Mouse (Mus musculus): Measurements from ENCODE around the gene Ift20. TPM values are rescaled to one million over a fixed set of nuclear protein-coding genes. Genes with fewer than 3 reads are reported as not detected.

Ift20 gene
- total and polyA plus RNA-seq, 3 experiments: 37.6 to 40.6 (median 39.4) TPM

GRCm38 (mm10) chr11:78535376-78536079 lies 633 bp upstream of the Ift20 start:
- peaks cover 14% of the 10 kb centered on the region for H3K36me3 ChIP-seq (ENCODE audit: control insufficient read depth, insufficient read depth, low read length)
- intact Hi-C loops (cut with DNase I): loop anchor here (1.0 to 2.0 kb wide), 2 partner anchors 15 to 23 kb away; partner anchors contain the start of genes Poldip2, Tmem199 and Tmem97
- peak in 1 of 2 experiments; percentile 54 for DNase-seq
- peak overlapping the region; percentile 89 for H3K9ac ChIP-seq (ENCODE audit: low read depth, low read length)
- peaks cover 9% of the 10 kb centered on the region for H3K4me1 ChIP-seq (ENCODE audit: control insufficient read depth, insufficient read depth, low read length)
- H3K79me2 ChIP-seq (replicated peaks; ENCODE audit: control insufficient read depth, insufficient read depth, low read length): peaks cover 9% of the 10 kb centered on the region; the same call in 1 of the 2 replicates
- H3K27me3 ChIP-seq (ENCODE audit: control insufficient read depth, insufficient read depth, low read length): no peaks in the 10 kb centered on the region
- peak overlapping the region; percentile 91 for H3K27ac ChIP-seq
- under 1% methylated on average over 23 of the region's 23 CpGs for WGBS
- peak overlapping the region; percentile 75 for H3K4me3 ChIP-seq
- TF ChIP-seq POLR2A (IDR thresholded peaks at IDR 0.05; ENCODE audit: insufficient read depth, low read depth, low read length) (peak; percentile 54; the same call in 1 of the 2 replicates), CTCF (IDR thresholded peaks at IDR 0.05) (no peak)

- Histone ChIP-seq H3K4me1 (ENCODE audit: control insufficient read depth, insufficient read depth, low read length) (peaks cover 9% of the 10 kb centered on the region), H3K36me3 (ENCODE audit: control insufficient read depth, insufficient read depth, low read length) (peaks cover 14% of the 10 kb centered on the region), H3K27me3 (ENCODE audit: control insufficient read depth, insufficient read depth, low read length) (no peaks in the 10 kb centered on the region), H3K27ac (peak overlapping the region; percentile 91), H3K4me3 (peak overlapping the region; percentile 75), H3K79me2 (replicated peaks; ENCODE audit: control insufficient read depth, insufficient read depth, low read length) (peaks cover 9% of the 10 kb centered on the region; the same call in 1 of the 2 replicates), H3K9ac (ENCODE audit: low read depth, low read length) (peak overlapping the region; percentile 90)
- DNase-seq: no peak
- WGBS: 1% methylated on average over 14 of the region's 14 CpGs
- intact Hi-C loops (cut with DNase I): loop anchor here (1.0 to 2.0 kb wide), 2 partner anchors 14 to 24 kb away; partner anchors contain the start of genes Poldip2, Tmem199 and Tmem97
- TF ChIP-seq CTCF (IDR thresholded peaks at IDR 0.05): no peak
- no peak for TF ChIP-seq EP300 (IDR thresholded peaks at IDR 0.05; ENCODE audit: insufficient read depth, low read depth, low read length)
- TF ChIP-seq POLR2A (IDR thresholded peaks at IDR 0.05; ENCODE audit: insufficient read depth, low read depth, low read length): no peak
Observed at GRCm38 (mm10) chr11:78536690-78537084, 526 bp downstream of the Ift20 start.

GRCm38 (mm10) chr11:78540358-78540757 lies 4.2 kb downstream of the Ift20 start:
- H3K36me3 ChIP-seq (ENCODE audit: control insufficient read depth, insufficient read depth, low read length): peaks cover 5% of the 10 kb centered on the region; the same call in 1 of the 2 replicates
- no peak overlapping the region for H3K27ac ChIP-seq
- 81% methylated on average over 3 of the region's 3 CpGs for WGBS
- H3K9ac ChIP-seq (ENCODE audit: low read depth, low read length): no peak overlapping the region
- intact Hi-C loops (cut with DNase I): no loop called here
- TF ChIP-seq POLR2A (IDR thresholded peaks at IDR 0.05; ENCODE audit: insufficient read depth, low read depth, low read length) (no peak), EP300 (IDR thresholded peaks at IDR 0.05; ENCODE audit: insufficient read depth, low read depth, low read length) (no peak), CTCF (IDR thresholded peaks at IDR 0.05) (no peak)
- no peak overlapping the region for H3K4me3 ChIP-seq
- no peaks in the 10 kb centered on the region for H3K27me3 ChIP-seq (ENCODE audit: control insufficient read depth, insufficient read depth, low read length)
- DNase-seq: no peak
- peaks cover 4% of the 10 kb centered on the region; the same call in 1 of the 2 replicates for H3K79me2 ChIP-seq (replicated peaks; ENCODE audit: control insufficient read depth, insufficient read depth, low read length)
- H3K4me1 ChIP-seq (ENCODE audit: control insufficient read depth, insufficient read depth, low read length): no peaks in the 10 kb centered on the region; the same call in 1 of the 2 replicates

- Histone ChIP-seq H3K4me1 (ENCODE audit: control insufficient read depth, insufficient read depth, low read length) (no peaks in the 10 kb centered on the region), H3K79me2 (replicated peaks; ENCODE audit: control insufficient read depth, insufficient read depth, low read length) (no peaks in the 10 kb centered on the region), H3K4me3 (no peak overlapping the region), H3K36me3 (ENCODE audit: control insufficient read depth, insufficient read depth, low read length) (peaks cover 3% of the 10 kb centered on the region; the same call in 1 of the 2 replicates), H3K27ac (no peak overlapping the region), H3K27me3 (ENCODE audit: control insufficient read depth, insufficient read depth, low read length) (no peaks in the 10 kb centered on the region), H3K9ac (ENCODE audit: low read depth, low read length) (no peak overlapping the region)
- TF ChIP-seq POLR2A (IDR thresholded peaks at IDR 0.05; ENCODE audit: insufficient read depth, low read depth, low read length): no peak
- TF ChIP-seq CTCF (IDR thresholded peaks at IDR 0.05): peak; percentile 34
- no peak for TF ChIP-seq EP300 (IDR thresholded peaks at IDR 0.05; ENCODE audit: insufficient read depth, low read depth, low read length)
- 92% methylated on average over 7 of the region's 7 CpGs for WGBS
- intact Hi-C loops (cut with DNase I): no loop called here
- no peak for DNase-seq
Observed at GRCm38 (mm10) chr11:78544449-78545111, 8.4 kb downstream of the Ift20 start.

GRCm38 (mm10) chr11:78545181-78545580 lies 9.0 kb downstream of the Ift20 start:
- no peak overlapping the region for H3K4me3 ChIP-seq
- TF ChIP-seq EP300 (IDR thresholded peaks at IDR 0.05; ENCODE audit: insufficient read depth, low read depth, low read length) (no peak), CTCF (IDR thresholded peaks at IDR 0.05) (no peak), POLR2A (IDR thresholded peaks at IDR 0.05; ENCODE audit: insufficient read depth, low read depth, low read length) (no peak)
- H3K36me3 ChIP-seq (ENCODE audit: control insufficient read depth, insufficient read depth, low read length): no peaks in the 10 kb centered on the region; the same call in 1 of the 2 replicates
- no peak for DNase-seq
- WGBS: 60% methylated on average over 8 of the region's 8 CpGs
- no peaks in the 10 kb centered on the region for H3K79me2 ChIP-seq (replicated peaks; ENCODE audit: control insufficient read depth, insufficient read depth, low read length)
- intact Hi-C loops (cut with DNase I): no loop called here
- no peaks in the 10 kb centered on the region for H3K4me1 ChIP-seq (ENCODE audit: control insufficient read depth, insufficient read depth, low read length)
- no peaks in the 10 kb centered on the region for H3K27me3 ChIP-seq (ENCODE audit: control insufficient read depth, insufficient read depth, low read length)
- H3K27ac ChIP-seq: no peak overlapping the region
- H3K9ac ChIP-seq (ENCODE audit: low read depth, low read length): no peak overlapping the region

Measured in heart, adult 2 months (tissue).